Mouse (Mus musculus) hindbrain, embryonic 16.5 days (tissue): ENCODE results near the gene Ets1. TPM values are rescaled to one million over a fixed set of nuclear protein-coding genes. Genes with fewer than 3 reads are reported as not detected.

Experiments
- ATAC-seq: fragments of 200-750 bp; cut with Nextera tagmentation; 2 replicates; pipeline ENCODE4 v1.8.0; 2017; ENCODE audit warnings: moderate TSS enrichment, moderate library complexity
- H3K27ac ChIP-seq: fragments of 300-500 bp; sonication (generic); 2 replicates; pipeline ENCODE4 v1.5.1; 2014; ENCODE audit warnings: low read depth, mild to moderate bottlenecking, control low read depth, low read length, moderate library complexity
- H3K27me3 ChIP-seq: fragments of 300-500 bp; sonication (generic); replicated peaks from 2 replicates; pipeline ENCODE4 v1.6.1; 2014; ENCODE audit warnings: low read length; ENCODE audit not compliant: control insufficient read depth, insufficient read depth
- H3K36me3 ChIP-seq: fragments of 300-500 bp; sonication (generic); 2 replicates; pipeline ENCODE4 v1.6.1; 2014; ENCODE audit warnings: mild to moderate bottlenecking, low read length, moderate library complexity, mixed read lengths; ENCODE audit not compliant: control insufficient read depth, insufficient read depth
- H3K4me1 ChIP-seq: fragments of 300-500 bp; sonication (generic); 2 replicates; pipeline ENCODE4 v1.6.1; 2014; ENCODE audit warnings: low read depth, low read length; ENCODE audit not compliant: control insufficient read depth, insufficient read depth
- H3K4me2 ChIP-seq: fragments of 300-500 bp; sonication (generic); 2 replicates; pipeline ENCODE4 v1.6.1; 2014; ENCODE audit warnings: mild to moderate bottlenecking, low read length, control low read depth, moderate library complexity
- H3K4me3 ChIP-seq: fragments of 300-500 bp; sonication (generic); 2 replicates; pipeline ENCODE4 v1.5.1; 2014; ENCODE audit warnings: mild to moderate bottlenecking, low read length, control low read depth, moderate library complexity
- H3K9ac ChIP-seq: fragments of 300-500 bp; sonication (generic); 2 replicates; pipeline ENCODE4 v1.6.1; 2014; ENCODE audit warnings: low read depth, mild to moderate bottlenecking, control low read depth, low read length, moderate library complexity
- H3K9me3 ChIP-seq: fragments of 300-500 bp; sonication (generic); 2 replicates; pipeline ENCODE4 v1.6.1; 2014; ENCODE audit warnings: mild to moderate bottlenecking, low read length, moderate library complexity; ENCODE audit not compliant: control insufficient read depth
- WGBS: fragments of 180-500 bp; shearing (Covaris S2); extraction: QIAGEN DNeasy Blood & Tissue Kit; methylation state at CpG from one replicate; pipeline ENCODE4 v1.1.7; 2014; 5-methylcytosine and 5-hydroxymethylcytosine counted together
- polyA plus RNA-seq: library from polyadenylated mRNA; unstranded; fragments of >200 nt; fragmentation: Nextera tagmentation; extraction: Ambion mirVana; gene quantifications from 2 replicates; pipeline ENCODE4 v1.2.1, GENCODE M21; 2015

Ets1 gene
- polyA plus RNA-seq, 1 experiment from 2014 or later = 15.6 TPM

DNA sequence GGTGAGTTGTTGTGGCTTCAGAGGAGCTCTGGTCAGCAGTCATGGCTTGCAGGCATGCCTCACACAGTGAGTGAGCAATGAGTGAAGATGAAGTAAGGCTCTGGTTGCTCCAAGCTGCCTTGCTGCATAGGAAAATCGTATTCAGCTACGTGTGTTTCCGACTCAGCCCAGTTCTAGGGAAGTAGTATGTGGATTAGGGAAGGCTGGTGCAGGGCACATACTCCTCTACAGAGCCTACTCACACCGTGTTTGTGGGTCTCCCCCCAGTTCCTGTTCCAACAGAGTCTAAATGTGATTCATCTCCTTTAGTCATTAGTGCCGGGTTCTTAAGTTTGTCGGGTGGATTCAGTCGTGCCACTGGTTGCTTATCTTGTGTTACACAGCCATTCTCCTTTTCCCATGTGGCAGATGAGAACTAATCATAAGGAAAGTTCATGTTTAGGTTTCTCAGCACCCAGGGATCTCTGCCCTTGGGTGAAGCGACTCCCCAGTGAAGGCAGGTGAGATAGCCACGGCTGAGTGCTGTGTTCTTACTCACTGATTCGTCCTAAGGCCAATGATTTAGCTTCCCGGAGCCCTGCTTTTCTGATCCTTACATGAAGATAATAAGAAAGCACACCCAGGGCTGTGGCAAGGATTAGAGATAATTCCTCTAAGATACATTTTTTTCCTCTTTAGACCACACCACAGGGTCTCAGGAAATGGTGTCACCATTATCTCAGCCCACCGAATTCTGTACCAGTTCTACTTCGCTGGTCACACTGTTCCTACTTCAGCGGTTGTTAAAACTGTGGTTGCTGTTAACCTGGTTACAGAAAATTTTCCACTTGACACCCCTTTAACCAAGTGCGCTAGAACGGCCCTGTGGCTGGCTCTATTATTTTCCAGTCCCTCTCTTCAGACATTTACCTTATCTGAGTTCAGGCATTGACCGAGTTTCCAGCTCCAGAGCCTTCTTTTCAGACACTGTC lies 74.0 kb downstream of the Ets1 start:
- H3K9ac ChIP-seq = no peak overlapping the region
- no peak overlapping the region for H3K4me2 ChIP-seq
- H3K9me3 ChIP-seq = peaks cover 6% of the 10 kb centered on the region
- H3K4me3 ChIP-seq = no peak overlapping the region
- H3K36me3 ChIP-seq = no peaks in the 10 kb centered on the region
- no peak overlapping the region for H3K27ac ChIP-seq
- H3K4me1 ChIP-seq = no peaks in the 10 kb centered on the region
- no peaks in the 10 kb centered on the region for H3K27me3 ChIP-seq
- WGBS = 83% methylated on average over 17 of the region's 17 CpGs
- no peak for ATAC-seq

DNA sequence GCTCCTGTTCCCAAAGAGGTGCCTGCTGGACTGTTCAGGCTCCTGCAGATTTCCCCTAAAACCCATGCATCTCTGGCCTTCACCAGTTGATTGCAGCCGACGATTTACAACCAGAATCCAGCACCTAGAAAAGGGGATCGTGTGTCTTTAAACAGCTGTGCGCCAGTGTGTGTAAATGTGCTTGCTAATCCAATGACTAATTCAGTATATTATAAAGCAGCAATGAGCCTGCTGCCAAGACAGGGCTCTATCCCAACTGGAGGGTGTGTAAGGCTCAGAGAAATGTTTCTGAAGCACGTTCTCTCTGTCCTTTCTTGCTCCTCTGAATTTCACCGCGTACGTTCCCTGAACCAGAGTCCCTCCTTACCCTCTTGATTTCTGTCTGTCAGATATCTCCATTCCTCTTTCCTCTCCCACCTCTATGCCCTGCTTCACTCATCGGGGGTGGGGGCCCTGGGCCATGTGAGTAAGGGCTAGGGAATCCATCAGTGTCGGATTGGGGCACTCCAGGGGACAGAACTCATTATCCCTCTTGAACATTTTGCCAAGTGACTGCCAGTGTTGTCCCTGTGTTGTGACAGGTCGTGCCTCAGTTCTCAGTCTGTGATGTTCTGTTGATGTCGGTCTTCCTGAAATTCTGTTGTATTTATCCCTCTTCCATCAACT lies 75.1 kb downstream of the Ets1 start:
- no peaks in the 10 kb centered on the region for H3K27me3 ChIP-seq
- no peak overlapping the region for H3K9ac ChIP-seq
- peaks cover 3% of the 10 kb centered on the region; the same call in 1 of the 2 replicates for H3K4me1 ChIP-seq
- H3K4me2 ChIP-seq = no peak overlapping the region
- H3K27ac ChIP-seq = no peak overlapping the region
- no peak for ATAC-seq
- no peaks in the 10 kb centered on the region for H3K36me3 ChIP-seq
- no peak overlapping the region for H3K4me3 ChIP-seq
- 82% methylated on average over 12 of the region's 12 CpGs for WGBS
- H3K9me3 ChIP-seq = peaks cover 6% of the 10 kb centered on the region

DNA sequence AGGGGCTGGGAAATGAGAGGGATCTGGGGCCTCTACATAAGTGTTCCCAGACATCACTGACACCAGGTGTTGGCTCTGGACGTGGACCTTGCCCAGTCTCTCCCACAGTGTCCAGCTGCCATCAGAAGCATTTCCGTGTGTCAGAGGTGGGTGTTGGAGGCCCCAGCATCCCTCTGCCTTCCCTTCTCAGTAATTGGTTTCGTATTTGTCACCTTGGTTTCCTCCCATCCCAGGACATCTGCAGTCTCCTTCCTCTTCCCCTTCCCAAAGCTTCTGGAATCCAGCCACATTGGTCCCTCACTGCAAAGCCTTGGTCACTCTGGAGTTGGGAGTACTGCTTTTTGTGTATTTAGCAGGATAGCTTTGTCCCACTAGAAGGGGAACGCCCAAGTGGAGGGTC lies 75.7 kb downstream of the Ets1 start:
- Histone ChIP-seq H3K27ac (no peak overlapping the region), H3K4me1 (peaks cover 4% of the 10 kb centered on the region), H3K27me3 (no peaks in the 10 kb centered on the region), H3K4me2 (no peak overlapping the region), H3K36me3 (no peaks in the 10 kb centered on the region), H3K4me3 (no peak overlapping the region), H3K9ac (no peak overlapping the region), H3K9me3 (peaks cover 6% of the 10 kb centered on the region)
- no peak for ATAC-seq
- WGBS = 78% methylated on average over 4 of the region's 4 CpGs

DNA sequence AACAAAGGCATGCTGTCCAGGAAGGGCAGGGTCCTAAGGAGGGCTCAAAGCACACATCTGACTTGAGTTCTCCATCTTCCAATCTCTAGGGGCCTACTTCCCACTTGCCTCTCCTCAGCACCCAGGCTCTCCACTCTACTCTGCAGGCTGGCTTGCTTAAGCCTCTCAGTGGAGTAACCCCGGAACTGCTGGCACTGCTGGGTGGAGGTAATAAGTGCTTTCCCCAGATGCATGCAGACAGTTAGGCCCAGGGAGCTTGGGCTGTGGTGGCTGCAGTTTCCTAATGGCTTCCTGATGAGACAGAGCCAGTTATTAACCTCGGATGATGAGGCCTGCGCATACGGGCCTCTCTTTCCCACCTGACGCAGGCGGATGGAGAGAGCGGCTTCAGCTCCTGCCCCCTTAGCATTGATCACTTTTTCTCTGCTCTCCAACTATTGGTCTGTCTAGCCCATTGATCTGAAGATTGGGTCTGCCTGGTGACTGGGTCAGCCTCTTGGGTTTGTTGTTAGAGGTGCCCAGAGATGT lies 76.4 kb downstream of the Ets1 start:
- Histone ChIP-seq H3K36me3 (no peaks in the 10 kb centered on the region), H3K27ac (no peak overlapping the region), H3K9me3 (peaks cover 6% of the 10 kb centered on the region), H3K27me3 (no peaks in the 10 kb centered on the region), H3K4me1 (peaks cover 8% of the 10 kb centered on the region), H3K4me2 (no peak overlapping the region), H3K9ac (no peak overlapping the region), H3K4me3 (no peak overlapping the region)
- WGBS = 83% methylated on average over 7 of the region's 7 CpGs
- no peak for ATAC-seq

DNA sequence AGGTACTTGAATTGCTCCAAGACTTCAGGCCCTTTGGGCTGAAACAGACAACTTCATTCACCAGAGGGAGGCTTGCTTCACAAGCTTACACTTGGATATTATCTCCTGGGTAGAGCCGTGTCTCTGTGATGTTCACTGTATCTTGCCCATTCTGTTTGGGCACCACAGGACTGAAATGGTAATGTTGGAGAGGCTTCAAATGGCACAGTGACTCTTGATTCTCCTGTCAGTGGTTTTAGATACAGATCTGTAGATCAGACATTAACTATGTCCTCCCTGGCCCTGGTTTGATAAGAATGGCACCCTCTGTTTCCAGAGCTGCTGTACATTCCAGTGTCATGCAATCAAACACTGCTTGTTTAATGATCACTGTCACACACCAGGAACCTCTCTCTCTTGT lies 77.1 kb downstream of the Ets1 start:
- H3K4me3 ChIP-seq = no peak overlapping the region
- H3K27me3 ChIP-seq = no peaks in the 10 kb centered on the region
- H3K4me2 ChIP-seq = no peak overlapping the region
- no peak overlapping the region for H3K27ac ChIP-seq
- H3K9ac ChIP-seq = no peak overlapping the region
- no peak for ATAC-seq
- H3K36me3 ChIP-seq = no peaks in the 10 kb centered on the region
- WGBS = 83% methylated on average over 1 of the region's 1 CpGs
- peaks cover 8% of the 10 kb centered on the region for H3K4me1 ChIP-seq
- H3K9me3 ChIP-seq = peaks cover 6% of the 10 kb centered on the region

DNA sequence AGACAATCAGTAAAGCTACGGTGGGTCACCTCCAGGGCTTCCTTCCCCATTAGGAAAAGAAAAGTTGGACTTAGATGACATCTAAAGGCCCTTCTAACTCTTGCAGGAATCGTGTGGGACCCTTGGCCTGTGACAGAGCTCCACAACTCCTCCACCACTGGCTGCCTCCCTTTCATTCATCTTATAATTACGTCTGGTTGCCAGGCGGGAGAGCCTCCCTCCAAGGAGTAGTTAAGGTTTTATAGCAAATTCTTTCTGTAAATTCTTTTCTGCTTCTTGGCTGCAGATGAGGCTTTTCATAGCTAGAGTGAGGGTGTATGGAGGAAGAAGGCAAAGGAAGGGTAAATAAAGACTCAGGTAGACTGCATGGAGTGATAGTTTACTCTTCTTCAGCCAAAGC lies 77.8 kb downstream of the Ets1 start:
- Histone ChIP-seq H3K27me3 (no peaks in the 10 kb centered on the region), H3K4me1 (peaks cover 8% of the 10 kb centered on the region), H3K27ac (no peak overlapping the region), H3K9ac (no peak overlapping the region), H3K4me2 (no peak overlapping the region), H3K4me3 (no peak overlapping the region), H3K9me3 (peaks cover 6% of the 10 kb centered on the region), H3K36me3 (no peaks in the 10 kb centered on the region)
- 59% methylated on average over 4 of the region's 4 CpGs for WGBS
- ATAC-seq = no peak

DNA sequence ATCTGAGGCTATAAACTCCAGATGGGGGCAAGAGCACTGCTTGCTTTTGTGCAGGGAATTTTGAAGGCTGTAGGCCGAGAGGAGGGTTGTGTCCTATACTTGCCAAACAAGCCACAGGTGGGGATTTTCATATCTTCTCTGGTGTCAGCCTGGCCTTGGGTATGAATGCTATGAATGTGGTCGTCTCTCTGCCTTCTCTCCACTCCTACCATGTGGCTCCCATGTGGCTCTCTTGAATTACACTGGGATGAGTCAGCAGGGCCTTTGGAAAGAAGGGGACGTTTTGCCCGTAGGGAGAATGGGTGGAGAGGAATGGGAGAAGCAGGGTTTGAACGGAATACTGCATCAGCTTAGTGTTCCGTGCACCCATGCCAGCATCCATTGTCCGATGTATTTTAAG lies 78.5 kb downstream of the Ets1 start:
- ATAC-seq = no peak
- Histone ChIP-seq H3K4me2 (no peak overlapping the region), H3K27me3 (no peaks in the 10 kb centered on the region; the same call in 1 of the 2 replicates), H3K4me3 (no peak overlapping the region), H3K9ac (no peak overlapping the region), H3K9me3 (peaks cover 6% of the 10 kb centered on the region), H3K4me1 (peaks cover 8% of the 10 kb centered on the region), H3K36me3 (no peaks in the 10 kb centered on the region), H3K27ac (no peak overlapping the region)
- 84% methylated on average over 7 of the region's 7 CpGs for WGBS

DNA sequence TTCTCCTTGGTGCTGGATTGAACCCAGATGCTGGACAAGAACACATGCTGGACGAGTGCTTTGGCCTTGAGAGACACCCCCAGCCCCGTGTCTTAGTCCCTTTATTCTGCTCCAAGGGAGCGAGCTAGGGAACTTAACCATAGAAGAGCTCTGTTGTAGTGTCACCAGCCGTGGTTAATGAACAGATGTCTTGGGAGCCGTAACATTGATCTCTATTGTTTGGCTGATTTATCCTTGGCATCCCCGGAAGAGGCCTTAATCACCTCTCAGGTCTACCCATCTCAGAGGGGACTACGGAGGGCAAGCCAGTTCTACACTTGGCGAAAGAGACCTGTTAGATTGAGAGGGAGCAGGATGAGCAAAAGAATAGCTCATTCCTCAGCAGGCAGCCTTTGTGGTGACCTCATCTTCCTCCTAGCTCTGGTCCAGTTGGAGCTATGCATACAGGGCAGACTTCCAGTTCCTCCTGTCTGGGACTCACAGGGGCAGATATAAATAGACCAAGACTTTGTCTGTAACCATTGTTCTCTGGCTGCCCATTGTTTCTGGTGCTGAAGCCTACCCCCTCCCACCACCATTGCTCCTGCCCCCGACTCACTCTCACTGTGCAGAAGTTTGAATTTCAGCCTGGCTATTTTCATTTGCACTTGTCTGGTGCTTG lies 79.9 kb downstream of the Ets1 start:
- peak; percentile 72 for ATAC-seq
- no peak overlapping the region for H3K27ac ChIP-seq
- no peak overlapping the region for H3K4me2 ChIP-seq
- H3K4me3 ChIP-seq = no peak overlapping the region
- H3K9me3 ChIP-seq = peaks cover 2% of the 10 kb centered on the region
- H3K36me3 ChIP-seq = no peaks in the 10 kb centered on the region
- 6% methylated on average over 9 of the region's 9 CpGs for WGBS
- no peaks in the 10 kb centered on the region; the same call in 1 of the 2 replicates for H3K27me3 ChIP-seq
- H3K9ac ChIP-seq = no peak overlapping the region
- peaks cover 8% of the 10 kb centered on the region for H3K4me1 ChIP-seq
